Mouse (Mus musculus) heart, embryonic 11.5 days (tissue): ENCODE measurements around the gene Olfr1042. TPM values are rescaled to one million over a fixed set of nuclear protein-coding genes. Genes with fewer than 3 reads are reported as not detected.

Experiments
- ATAC-seq: fragments of 200-750 bp; cut with Nextera tagmentation; replicated peaks from 2 replicates; pipeline ENCODE4 v1.8.0; 2017; ENCODE audit warnings: moderate library complexity; ENCODE audit not compliant: insufficient number of reproducible peaks, low FRiP score, low TSS enrichment
- H3K27ac ChIP-seq: fragments of 300-500 bp; sonication (generic); 2 replicates; pipeline ENCODE4 v1.5.1; 2014; ENCODE audit warnings: mild to moderate bottlenecking, low read depth, low read length
- H3K27me3 ChIP-seq: fragments of 300-500 bp; sonication (generic); 2 replicates; pipeline ENCODE4 v1.6.1; 2014; ENCODE audit warnings: mild to moderate bottlenecking, low read length, mixed read lengths; ENCODE audit not compliant: control insufficient read depth, insufficient read depth
- H3K36me3 ChIP-seq: fragments of 300-500 bp; sonication (generic); 2 replicates; pipeline ENCODE4 v1.6.1; 2014; ENCODE audit warnings: mild to moderate bottlenecking, low read length, moderate library complexity, mixed read lengths; ENCODE audit not compliant: control insufficient read depth, insufficient read depth
- H3K4me1 ChIP-seq: fragments of 300-500 bp; sonication (generic); 2 replicates; pipeline ENCODE4 v1.6.1; 2014; ENCODE audit warnings: low read length; ENCODE audit not compliant: control insufficient read depth, insufficient read depth
- H3K4me2 ChIP-seq: fragments of 300-500 bp; sonication (generic); 2 replicates; pipeline ENCODE4 v1.6.1; 2014; ENCODE audit warnings: mild to moderate bottlenecking, moderate library complexity
- H3K4me3 ChIP-seq: fragments of 300-500 bp; sonication (generic); 2 replicates; pipeline ENCODE4 v1.5.1; 2014; ENCODE audit warnings: low read depth, low read length
- H3K9ac ChIP-seq: fragments of 300-500 bp; sonication (generic); 2 replicates; pipeline ENCODE4 v1.6.1; 2014; ENCODE audit warnings: mild to moderate bottlenecking, low read depth, low read length, moderate library complexity
- H3K9me3 ChIP-seq: fragments of 300-500 bp; sonication (generic); replicated peaks from 2 replicates; pipeline ENCODE4 v1.6.1; 2016; ENCODE audit warnings: low read length; ENCODE audit not compliant: control insufficient read depth
- WGBS: fragments of 180-500 bp; shearing (Covaris S2); extraction: QIAGEN DNeasy Blood & Tissue Kit; methylation state at CpG from one replicate; pipeline ENCODE4 v1.1.7; 2014; ENCODE audit not compliant: insufficient replicate concordance; 5-methylcytosine and 5-hydroxymethylcytosine counted together
- polyA plus RNA-seq: library from polyadenylated mRNA; unstranded; fragments of >200 nt; fragmentation: Nextera tagmentation; extraction: Ambion mirVana; gene quantifications from 2 replicates; pipeline ENCODE4 v1.2.1, GENCODE M21; 2014

Olfr1042 gene
- polyA plus RNA-seq, 1 experiment from 2014 or later = not detected

DNA sequence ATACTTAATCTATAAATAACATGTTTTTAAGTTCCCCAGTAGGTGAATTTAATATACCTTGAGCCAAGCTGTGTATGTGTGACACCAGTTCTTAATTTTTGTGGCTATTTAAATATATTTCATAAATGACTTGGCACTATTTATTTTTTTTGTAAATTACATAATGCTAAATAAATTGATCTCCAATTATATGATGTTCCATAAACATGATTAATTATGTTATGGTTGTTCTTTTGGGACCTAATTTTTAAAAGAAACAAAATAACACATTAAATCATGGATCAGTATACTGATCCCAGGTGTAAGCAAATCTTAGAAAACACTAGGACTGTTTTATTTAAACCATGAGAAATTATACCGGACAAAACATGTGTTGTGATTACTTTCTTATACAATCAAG is 25.8 kb downstream of the Olfr1042 start, which contains the start of gene Olfr1039:
Gene Olfr1039, minus strand, starts transcription at position 101 of the 400 bp plus-strand sequence.
- Histone ChIP-seq H3K27me3 (no peaks in the 10 kb centered on the region), H3K4me2 (no peak within 1 kb of the TSS), H3K9ac (no peak within 1 kb of the TSS), H3K9me3 (no peaks in the 10 kb centered on the region), H3K4me1 (no peaks in the 10 kb centered on the region), H3K36me3 (no peaks in the 10 kb centered on the region), H3K27ac (no peak within 1 kb of the TSS), H3K4me3 (no peak within 1 kb of the TSS)
- ATAC-seq = no peak
- 83% methylated on average over 1 of the region's 1 CpGs for WGBS

Other genes with a start within 250 kb of the Olfr1042 start
- not detected in 2 replicates for gene Olfr1025-ps1, start 246.6 kb downstream of the Olfr1042 start, polyA plus RNA-seq
- gene Olfr1026, start 240.3 kb downstream of the Olfr1042 start, polyA plus RNA-seq = not detected in 2 replicates
- gene Olfr1028, start 211.4 kb downstream of the Olfr1042 start, polyA plus RNA-seq = not detected in 2 replicates
- not detected in 2 replicates for gene Olfr1029, start 187.9 kb downstream of the Olfr1042 start, polyA plus RNA-seq
- gene Olfr1030, start 182.6 kb downstream of the Olfr1042 start, polyA plus RNA-seq = not detected in 2 replicates
- gene Olfr1031, start 171.5 kb downstream of the Olfr1042 start, polyA plus RNA-seq = not detected in 2 replicates
- not detected in 2 replicates for gene Olfr1032, start 156.3 kb downstream of the Olfr1042 start, polyA plus RNA-seq
- gene Olfr1033, start 141.2 kb downstream of the Olfr1042 start, polyA plus RNA-seq = 0.34 TPM in 1 of 2 replicates, not detected in the other
- gene Olfr1034, start 116.0 kb downstream of the Olfr1042 start, polyA plus RNA-seq = not detected in 2 replicates
- gene Olfr1036, start 87.8 kb downstream of the Olfr1042 start, polyA plus RNA-seq = not detected in 2 replicates
- gene Olfr1037, start 74.5 kb downstream of the Olfr1042 start, polyA plus RNA-seq = not detected in 2 replicates
- gene Olfr1039, start 25.9 kb downstream of the Olfr1042 start, polyA plus RNA-seq = not detected in 2 replicates
- not detected in 2 replicates for gene Olfr1040, start 15.1 kb downstream of the Olfr1042 start, polyA plus RNA-seq
- gene Olfr1043, start 5.7 kb upstream of the Olfr1042 start, polyA plus RNA-seq = not detected in 2 replicates
- not detected in 2 replicates for gene Olfr1044, start 16.0 kb upstream of the Olfr1042 start, polyA plus RNA-seq
- gene Olfr52, start 23.8 kb upstream of the Olfr1042 start, polyA plus RNA-seq = not detected in 2 replicates
- gene Olfr1045, start 41.2 kb upstream of the Olfr1042 start, polyA plus RNA-seq = not detected in 2 replicates
- not detected in 2 replicates for gene Olfr1046, start 57.5 kb upstream of the Olfr1042 start, polyA plus RNA-seq
- gene Olfr1047, start 69.6 kb upstream of the Olfr1042 start, polyA plus RNA-seq = not detected in 2 replicates
- gene Olfr1048, start 78.5 kb upstream of the Olfr1042 start, polyA plus RNA-seq = not detected in 2 replicates
- not detected in 2 replicates for gene Olfr1049, start 96.5 kb upstream of the Olfr1042 start, polyA plus RNA-seq
- not detected in 2 replicates for gene Olfr1051, start 117.2 kb upstream of the Olfr1042 start, polyA plus RNA-seq
- not detected in 2 replicates for gene Olfr1052, start 130.6 kb upstream of the Olfr1042 start, polyA plus RNA-seq
- not detected in 2 replicates for gene Olfr1053, start 153.4 kb upstream of the Olfr1042 start, polyA plus RNA-seq
- gene Olfr1054, start 173.6 kb upstream of the Olfr1042 start, polyA plus RNA-seq = not detected in 2 replicates
- not detected in 2 replicates for gene Olfr1055, start 188.4 kb upstream of the Olfr1042 start, polyA plus RNA-seq
- gene Olfr1056, start 200.6 kb upstream of the Olfr1042 start, polyA plus RNA-seq = not detected in 2 replicates
- gene Olfr1057, start 216.6 kb upstream of the Olfr1042 start, polyA plus RNA-seq = not detected in 2 replicates
- gene Olfr1058, start 226.7 kb upstream of the Olfr1042 start, polyA plus RNA-seq = not detected in 2 replicates